Mouse (Mus musculus) erythroblast, embryonic 14.5 days (primary cell): ENCODE data around the gene Gm20403.

Experiments
- GATA1 ChIP-seq: IDR thresholded peaks from 2 replicates; pipeline ENCODE4 v1.6.1; 2012; ENCODE audit warnings: low read length, inconsistent platforms, mixed read lengths
- TAL1 ChIP-seq: IDR thresholded peaks from 3 replicates; pipeline ENCODE4 v1.6.1; 2012; ENCODE audit warnings: low read length, inconsistent platforms, mixed read lengths

- TF ChIP-seq GATA1 (no peak), TAL1 (no peak)
These were observed 9.6 kb upstream of the Gm20403 start for GRCm38 (mm10) chr12:54995965-54996364.
